Mouse (Mus musculus) heart, adult 8-10 months (tissue): ENCODE data around the gene Agap3. TPM values are rescaled to one million over a fixed set of nuclear protein-coding genes. Genes with fewer than 3 reads are reported as not detected.

ENCODE experiments used
- DNase-seq: peaks from one replicate; pipeline ENCODE4 v3.0.0; 2022; ENCODE audit warnings: low spot score
- total RNA-seq, 4 experiments: library from RNA; stranded (reverse); gene quantifications; 2 replicates each; pipeline ENCODE4 v1.2.4; 2022

The Agap3 gene
- total RNA-seq, 4 experiments from 2014 or later, result 88.8 to 101 (median 95.0) TPM

DNA sequence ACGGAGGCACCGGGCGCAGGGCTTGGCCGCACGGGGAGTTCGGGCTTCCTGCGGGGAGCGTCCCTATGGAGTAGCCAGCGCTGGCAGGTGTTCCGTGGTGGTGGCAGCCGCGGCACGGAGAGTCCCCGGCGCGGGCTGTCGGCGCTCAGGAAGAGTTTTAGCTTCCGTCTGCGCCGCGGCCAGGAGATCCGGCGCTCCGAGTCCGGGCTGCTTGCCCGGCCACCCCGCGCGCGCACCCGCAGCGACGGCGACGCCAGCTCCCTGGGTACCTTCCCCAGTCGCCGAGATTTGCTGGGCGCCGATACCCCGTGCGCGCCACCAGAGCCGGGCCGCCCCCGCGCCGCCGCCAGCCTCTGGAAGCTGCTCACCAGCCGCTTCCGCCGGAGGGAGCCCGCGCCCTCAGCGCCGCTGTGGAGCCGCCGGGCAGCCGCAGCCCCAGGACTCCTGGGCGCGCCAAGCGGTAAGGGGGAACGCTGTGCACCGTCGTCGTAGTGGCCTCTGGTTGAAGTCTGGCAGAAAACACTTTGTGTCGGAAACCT, 22.8 kb downstream of the Agap3 start:
- DNase-seq, result peak; percentile 13

DNA sequence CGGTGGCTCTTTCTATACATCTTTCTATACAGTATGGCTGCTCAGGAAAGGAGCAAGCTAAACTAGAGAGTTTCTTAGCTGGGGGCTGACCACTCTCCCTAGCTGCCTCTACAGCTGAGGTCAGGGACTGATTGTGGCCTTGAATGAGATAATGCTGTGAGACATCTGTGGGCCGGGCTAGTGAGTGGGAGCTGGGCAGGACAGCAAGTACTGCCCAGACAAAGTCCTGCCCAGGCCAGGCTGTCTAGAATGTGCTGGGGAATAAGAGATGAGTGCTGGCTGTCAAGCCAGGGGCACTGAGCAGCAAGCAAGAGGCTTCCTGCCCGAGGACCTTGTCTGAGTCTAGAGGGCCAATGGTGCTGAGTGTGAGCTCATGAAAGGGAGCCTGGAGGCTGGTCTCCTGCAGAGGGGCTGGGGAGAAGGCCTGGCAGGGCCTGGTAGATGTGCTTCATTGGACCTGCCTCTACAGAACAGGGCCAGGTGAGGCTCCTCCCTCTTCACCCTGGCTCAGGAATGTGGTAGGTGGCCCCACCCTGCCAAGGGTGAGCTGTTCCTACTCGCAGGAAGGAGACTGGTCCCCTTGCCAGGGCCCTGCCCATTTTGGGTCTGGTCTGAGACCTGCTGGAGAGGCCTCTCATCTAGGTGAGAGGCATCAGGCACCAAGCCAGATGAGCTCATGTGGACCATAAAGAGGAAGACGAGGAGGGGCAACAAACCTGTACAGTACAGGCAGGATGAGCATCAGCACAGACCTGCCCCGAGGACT, 23.7 kb downstream of the Agap3 start:
- DNase-seq, result peak; percentile 15

DNA sequence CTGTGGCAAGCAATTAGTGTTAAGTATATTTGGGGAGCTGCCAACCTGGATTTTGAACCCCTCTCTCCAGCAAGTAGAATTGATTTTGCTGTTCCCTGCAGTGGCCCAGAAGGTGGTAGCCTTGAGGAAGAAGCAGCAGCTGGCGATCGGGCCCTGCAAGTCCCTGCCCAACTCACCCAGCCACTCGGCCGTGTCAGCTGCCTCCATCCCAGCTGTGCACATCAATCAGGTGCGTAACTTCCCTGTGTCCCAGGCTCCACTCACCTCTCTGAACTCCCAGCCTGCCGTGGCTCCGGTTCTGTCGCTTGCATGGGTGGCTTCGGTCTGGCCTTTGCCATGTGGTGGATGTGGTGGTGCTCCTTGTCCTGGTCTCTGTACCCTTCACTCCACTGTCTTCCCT, 25.9 kb downstream of the Agap3 start:
- DNase-seq, result no peak

DNA sequence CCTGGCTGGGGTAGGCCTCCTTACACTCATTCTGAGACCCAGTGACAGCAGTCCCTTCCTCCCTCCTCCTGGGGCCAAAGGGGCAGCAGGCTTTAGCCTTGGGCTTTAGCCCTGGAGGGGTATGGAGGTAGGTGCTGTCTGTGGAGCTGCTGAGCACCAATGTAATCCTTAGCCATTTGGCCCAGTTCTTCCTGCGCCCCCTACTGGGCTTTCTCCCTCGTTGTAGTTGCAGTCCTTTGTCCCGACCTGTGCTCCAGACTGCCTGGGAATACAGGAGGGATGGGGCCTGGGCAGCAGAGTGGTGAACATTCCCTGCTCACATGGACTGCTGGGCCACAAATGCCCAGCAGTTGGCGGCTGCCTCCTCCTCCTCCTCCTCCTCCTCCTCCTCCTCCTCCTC, 29.7 kb downstream of the Agap3 start:
- peak; percentile 22 for DNase-seq

DNA sequence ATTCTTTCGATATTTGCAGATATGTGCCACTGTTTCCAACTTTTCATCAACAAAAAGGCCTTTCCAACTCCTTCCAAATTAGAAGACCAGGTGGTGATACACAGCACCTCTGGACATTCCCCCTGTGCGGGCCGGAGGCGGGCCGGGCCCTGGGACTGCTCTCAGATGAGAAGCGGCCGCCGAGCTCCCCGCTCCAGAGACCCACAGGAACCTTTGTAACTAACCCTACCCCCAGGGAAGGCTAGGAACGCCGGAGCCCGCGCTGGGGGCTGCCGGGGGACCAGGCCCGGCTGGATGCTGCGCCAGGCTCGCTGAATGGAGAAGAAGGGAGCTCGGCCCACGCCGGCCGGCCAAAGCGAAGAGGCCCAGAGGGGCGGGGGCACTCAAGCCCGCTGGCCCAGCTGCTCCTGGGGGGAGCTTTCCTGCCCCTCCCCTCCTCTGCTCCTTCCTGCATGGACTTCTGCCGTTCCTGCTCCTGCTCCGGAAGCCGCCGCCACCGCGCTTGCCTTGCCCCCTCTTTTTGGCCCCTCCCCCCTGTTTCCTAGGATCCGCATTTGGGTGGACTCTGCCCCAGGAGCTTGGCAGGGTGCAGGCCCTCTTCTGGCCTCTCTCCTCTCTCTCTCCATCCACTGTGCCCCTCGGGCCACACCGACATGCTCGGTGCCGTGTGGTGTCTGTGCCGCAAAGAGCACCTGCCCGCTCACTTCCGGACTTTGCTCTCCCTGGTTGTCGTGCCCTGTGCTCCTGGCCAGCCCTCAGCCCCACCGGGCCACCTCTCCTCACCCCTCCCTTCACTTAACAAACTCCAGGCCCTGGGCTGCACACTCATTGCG, 30.5 kb downstream of the Agap3 start:
- DNase-seq, result no peak

DNA sequence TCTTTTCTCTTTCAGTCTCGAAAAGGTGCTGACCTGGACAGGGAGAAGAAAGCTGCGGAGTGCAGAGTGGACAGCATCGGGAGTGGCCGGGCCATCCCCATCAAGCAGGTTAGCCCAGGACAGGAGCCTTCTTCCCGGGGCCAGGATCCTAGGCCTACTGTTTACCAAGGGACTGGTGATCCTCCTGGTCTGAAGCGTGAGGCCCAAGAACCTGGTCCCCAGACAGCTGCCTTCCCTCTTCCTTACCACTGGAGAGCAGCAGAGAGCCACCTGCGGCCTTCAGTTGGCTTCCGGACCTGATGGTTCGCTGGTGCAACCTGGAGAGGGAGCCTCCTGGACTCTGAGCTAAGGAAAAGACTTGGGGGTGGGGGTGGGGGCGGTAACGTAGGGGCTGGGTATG, 31.3 kb downstream of the Agap3 start:
- peak; percentile 49 for DNase-seq

DNA sequence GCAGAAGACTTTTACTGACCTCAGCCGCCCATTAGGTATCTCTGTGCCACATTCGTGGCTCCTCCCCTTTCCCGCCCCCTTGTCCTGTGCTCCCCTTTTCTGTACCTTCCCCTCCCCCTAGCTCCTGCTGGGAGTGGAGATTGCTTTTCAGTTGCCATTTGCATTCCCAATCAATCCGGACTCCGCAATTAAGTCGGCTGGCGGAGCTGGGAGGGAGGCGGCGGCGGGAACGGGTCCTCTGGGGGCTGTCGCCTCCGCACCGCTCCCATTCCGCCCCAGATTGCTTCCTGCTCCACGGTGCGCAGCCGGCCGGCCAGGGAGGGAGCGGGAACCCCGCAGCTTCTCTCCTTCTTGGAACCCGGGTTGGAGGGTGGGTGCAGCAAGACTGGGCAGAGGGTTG, 33.0 kb downstream of the Agap3 start:
- DNase-seq, result no peak

DNA sequence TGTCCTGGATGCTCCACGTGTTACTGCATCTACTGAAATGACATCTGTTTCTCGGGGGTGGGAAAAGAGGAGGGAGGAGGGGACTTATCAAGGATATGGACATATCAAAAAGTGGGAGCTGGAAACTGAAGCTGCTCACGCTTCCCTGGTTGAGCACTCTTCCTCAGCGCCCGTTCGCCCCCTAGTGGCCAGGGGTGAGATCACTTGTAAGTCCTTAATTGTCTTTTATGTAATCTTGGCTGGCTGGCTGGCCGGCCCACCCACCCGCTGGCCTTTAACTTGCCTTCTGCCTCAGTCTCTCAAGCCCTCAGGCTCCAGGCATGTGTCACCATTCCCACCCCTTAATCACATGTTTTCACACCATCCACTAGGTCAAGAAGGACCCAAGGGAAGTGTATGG, 34.1 kb downstream of the Agap3 start:
- DNase-seq, result peak; percentile 89

DNA sequence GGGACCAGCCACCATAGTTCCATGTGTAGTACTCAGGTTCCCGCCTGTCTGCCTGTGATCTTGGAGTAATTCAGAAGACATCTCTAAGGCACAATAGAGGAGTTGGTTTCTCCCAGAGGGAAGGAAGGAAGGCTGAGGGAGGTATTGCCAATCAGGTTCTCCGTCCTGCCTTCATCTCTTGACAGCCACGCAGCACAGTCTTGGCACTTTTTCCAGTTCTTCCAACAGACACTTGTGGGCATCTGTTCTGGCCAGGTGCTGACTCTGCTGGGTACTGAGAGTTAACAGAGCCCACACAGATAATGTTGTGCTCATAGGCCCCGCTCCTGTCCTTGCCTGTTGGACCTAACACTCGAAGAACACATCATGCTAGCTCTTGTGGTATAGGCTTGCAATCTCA, 34.8 kb downstream of the Agap3 start:
- DNase-seq, result no peak

DNA sequence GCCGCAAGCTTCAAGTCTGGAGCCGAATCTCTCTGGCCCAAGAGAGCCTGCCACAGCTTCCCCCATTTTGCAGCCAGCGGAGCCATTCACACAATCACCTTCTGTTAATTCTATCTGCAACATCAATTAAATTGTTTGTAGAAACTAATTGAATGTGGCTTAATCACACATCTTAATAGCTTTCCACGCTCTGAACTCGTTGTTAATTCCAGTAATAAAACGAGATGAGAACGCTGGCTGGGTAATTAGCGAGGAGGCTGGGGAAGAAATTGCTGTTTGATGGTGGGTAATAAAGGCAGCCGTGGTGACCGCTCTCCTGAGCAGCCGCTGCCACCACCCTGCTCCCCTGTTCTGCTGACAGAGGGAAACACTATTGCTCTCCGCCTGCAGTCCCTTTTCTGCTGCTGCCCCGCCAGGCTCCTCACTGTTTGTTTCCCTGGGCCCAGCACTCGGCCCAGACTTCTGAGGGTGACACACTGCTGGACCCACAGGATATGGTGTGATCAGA, 38.5 kb downstream of the Agap3 start:
- no peak for DNase-seq

DNA sequence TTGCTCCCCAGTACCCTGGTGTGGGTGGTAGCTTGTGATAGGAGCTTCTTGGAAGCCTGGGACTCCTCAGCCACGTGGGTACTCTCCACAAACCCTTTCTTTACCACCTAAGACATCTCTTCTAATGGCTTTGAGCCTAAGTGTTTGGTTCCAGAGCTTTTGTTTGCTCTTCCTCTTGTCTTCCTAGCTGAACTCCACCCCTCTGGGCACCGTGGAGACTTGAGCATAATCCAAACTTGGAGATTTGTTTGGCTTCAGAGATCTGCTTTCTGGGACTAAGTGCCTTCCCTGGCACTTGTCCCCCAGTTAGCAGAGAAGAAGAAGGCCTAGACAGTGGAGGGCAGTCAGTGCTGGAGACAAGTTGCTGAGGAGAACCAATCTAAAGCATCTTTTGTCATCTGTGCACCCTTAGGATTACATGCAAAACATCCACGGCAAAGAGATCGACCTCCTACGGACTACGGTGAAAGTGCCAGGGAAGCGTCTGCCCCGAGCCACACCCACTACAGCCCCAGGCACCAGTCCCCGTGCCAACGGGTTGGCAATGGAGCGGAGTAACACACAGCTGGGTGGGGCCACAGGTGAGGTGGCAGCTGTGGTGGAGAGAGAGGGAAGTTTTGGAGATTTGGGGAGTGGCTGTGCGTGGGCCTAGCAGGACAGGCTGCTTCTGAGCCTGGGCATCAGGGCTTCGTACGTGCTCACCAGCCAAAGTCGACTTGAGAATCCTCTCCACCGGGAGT, 40.7 kb downstream of the Agap3 start:
- no peak for DNase-seq

DNA sequence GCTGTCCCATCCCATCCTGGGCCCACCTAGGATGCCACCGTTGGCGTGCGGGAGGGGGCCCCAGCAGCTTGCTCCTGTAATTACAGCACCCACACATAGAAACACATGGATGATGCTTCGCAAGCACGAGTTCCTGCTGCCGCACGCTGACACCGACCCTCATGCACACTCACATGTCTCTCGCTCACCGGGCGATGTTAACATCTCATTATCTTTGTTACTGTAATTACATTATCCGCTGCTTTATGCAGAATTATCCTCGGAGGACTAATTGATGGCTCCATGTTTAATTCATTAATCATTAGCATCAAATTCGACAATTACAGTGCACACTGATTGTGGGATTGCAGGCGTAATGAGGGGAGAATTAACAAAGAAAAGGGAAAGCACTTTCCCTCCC, 43.0 kb downstream of the Agap3 start:
- DNase-seq, result no peak

DNA sequence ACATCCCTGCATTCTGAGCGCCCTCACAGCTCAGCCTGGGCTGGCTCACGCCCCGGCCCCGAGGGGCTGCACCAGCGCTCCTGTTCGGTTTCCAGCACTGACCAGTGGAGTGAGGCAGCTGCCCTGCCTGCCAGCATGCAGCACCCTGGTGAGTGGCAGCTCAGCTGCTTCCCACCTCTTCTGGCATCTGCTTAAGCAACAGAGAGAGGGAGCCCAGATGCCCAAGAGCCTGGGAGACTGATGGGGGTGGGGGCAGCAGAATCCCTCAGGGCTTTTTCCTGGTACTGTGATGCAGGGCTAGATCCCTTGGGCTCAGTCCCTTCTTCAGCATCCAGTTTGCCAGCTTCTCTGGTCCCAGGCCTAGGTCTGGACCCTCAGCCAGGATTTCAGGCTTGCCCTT, 44.8 kb downstream of the Agap3 start:
- DNase-seq, result no peak

DNA sequence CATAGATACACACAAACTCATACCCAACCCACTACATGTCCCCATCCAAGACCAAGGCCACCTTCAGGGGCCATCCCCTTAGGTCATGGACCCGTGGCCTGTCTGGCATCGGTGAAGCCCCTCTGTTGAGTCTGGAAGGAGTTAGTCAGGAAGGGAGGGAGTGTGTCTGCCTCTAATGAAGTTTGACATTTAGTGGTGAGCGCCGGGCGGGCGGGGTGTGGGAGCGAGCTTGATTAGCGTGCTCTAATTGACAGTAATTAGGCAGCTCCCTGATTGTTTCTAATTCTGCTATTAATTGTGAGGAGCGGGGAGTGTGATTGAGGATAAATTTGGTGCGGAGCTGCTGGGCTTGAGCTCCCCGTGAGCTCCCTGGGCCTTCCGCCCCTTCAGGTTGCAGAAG, 45.5 kb downstream of the Agap3 start:
- no peak for DNase-seq

DNA sequence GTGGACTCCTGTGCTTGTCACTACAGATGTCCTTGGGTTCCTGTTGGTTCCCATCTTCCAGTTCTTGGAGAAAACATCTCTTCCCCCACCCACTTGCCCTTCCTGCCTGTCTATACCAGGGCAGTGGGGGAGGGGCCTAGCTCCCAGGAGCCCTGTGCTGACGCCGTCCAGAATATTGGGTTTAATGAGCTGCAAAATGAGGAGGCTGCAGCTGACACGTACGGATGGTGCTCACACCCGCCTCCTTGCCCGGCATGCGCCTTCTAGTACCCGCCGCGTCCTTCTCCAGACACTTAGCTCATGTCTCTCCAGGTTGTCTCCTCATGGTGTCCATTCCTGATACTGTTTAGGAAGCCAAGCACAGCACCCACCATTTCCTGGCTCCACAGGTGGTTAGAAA, 47.1 kb downstream of the Agap3 start:
- no peak for DNase-seq

DNA sequence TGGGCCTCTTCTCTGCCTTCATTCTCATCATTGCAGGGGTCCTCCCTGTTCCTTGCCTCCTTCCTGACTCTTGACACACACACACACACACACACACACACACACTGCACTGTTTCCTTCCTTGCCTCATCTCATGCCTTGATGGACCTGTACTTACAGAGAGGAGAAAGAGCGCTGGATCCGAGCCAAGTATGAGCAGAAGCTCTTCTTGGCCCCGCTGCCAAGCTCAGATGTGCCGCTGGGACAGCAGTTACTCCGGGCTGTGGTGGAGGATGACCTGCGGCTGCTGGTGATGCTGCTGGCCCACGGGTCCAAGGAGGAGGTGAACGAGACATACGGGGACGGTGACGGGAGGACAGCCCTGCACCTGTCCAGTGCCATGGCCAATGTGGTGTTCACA, 48.9 kb downstream of the Agap3 start:
- DNase-seq, result no peak

DNA sequence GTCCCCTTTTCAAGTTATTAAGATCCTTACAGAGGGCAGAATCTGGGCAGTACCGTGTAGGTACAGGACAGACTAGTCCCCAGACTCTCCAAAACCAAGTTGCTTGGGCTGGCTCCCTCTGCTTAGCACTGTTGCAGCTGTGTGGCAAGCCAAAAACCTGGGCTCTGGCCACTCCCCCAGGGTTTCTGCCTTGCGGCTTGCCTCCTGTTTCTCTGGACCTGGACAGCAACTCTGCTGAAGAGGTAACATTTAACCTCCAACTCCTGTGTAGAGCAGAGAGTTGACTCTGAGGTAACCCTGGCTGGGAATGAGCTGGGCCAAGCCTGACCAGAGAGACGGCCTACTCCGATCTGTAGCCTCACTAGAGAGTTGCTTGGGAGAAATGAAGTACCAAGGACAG, 50.8 kb downstream of the Agap3 start:
- DNase-seq, result no peak

DNA sequence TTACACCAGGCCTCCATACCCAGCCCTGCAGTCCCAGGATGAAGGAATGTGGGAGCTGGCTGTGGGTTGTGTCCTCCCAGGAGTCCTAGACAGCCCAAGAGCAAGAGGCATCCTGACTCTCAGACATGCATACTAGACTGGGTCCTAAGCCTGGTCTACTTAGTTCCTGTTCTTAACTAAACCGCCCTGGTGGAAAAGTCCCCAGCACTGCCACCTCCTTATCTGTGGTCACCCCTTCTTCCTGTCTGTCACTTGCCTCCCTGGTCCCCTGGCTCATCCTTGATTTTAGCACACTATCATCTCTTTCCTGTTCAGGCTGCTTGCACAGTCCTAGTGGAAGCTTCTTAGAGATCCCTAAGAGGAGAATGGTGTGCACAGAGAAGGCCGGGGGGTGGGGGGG, 53.5 kb downstream of the Agap3 start:
- DNase-seq, result no peak

DNA sequence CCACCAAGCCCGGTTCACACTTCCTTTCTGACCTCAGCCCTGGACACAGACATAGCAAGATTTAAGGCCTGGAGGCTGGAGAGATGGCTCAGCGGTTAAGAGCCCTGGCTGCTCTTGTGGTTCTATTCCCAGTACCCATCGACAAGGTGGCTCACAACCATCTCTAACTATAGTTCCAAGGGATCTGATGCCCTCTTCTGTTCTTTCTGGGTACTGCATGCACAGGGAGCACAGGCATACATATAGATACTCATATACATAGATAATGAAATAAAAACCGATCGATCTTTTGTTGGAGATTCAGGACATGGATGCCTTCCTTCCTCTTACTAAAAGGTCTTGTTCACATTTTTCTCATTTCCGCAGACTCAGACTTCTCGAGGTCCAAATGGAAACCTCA, 56.4 kb downstream of the Agap3 start:
- no peak for DNase-seq

DNA sequence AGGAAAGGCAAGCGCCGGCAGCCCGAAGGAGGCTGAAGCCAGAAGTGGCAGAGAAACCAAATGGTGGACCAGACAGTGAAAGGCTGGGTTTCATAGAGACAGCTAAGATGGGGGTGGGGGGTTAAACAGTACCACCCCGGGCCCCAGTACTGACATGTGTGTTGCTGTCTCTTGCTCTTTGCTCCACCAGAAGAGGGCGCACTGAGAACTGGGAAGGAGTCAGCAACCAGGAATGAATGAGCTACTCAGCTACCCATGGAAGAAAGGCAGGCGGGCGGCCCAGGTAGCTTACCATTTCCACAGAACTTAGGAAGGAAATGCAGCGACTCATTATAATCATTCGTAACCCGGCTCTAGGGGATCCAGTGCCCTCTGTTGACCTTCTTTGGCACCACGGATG, 58.7 kb downstream of the Agap3 start:
- DNase-seq, result peak; percentile 40

DNA sequence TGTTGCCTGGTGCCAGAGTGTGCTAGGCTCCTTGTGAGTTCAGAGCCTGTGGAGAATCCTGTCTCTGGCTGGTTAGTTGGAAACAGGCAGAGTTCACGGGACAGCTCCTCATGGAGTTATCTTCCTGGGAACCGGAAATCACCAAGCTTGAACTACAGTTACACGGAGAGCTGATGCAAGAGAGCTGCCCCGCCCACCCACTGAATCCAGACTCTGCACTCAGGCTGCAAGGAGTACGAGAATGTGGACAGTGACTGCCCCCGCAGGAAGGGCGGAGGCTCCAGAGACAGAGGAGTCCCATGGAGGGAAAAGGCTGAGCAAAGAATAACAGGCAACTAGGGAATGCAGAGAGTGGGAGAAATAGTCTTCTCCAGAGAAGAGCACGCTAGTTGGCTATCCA, 60.3 kb downstream of the Agap3 start:
- peak; percentile 40 for DNase-seq

DNA sequence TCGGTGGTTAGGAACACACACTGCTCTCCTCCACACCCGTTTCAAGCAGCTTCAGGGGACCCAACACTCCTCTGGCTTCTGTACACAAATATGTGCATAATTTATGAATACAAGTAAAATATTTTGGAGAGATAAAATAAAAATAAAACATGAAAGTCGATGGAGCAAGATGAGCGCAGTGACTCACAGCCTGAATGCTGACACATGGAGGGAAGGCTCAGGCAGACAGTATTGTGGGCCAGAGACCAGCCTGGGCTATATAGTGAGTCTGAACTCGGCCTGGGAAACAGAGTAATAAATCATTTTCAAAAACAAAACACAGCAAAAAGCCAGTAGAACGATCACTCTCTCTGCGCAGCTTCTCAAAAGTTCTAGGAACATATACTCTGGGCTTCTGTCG, 69.4 kb downstream of the Agap3 start:
- no peak for DNase-seq
